Mouse (Mus musculus): ENCODE measurements around the gene Cul5.

DNA sequence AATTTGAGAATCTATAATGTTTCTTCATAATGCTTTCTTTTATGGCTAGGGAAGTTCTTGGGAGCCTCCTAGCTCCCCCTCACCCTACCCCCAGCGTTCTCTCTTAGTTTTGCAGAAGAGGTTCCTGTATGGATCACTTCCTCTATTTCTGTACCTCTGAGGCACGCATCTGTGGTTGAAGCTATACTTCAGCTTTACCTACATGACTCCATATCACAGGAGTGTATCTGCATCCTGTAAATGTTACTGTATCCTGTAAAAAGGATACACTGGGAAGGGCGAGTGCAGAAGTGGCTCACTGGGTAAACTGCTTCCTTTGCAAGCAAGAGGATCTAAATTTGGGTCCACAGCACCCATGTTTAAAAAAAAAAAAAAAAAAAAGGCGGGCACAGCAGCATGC is 30.7 kb upstream of the Cul5 start:
- TF ChIP-seq CTCF (conservative IDR thresholded peaks at IDR 0.05; ENCODE audit: low read length) (no peak), NANOG (IDR thresholded peaks at IDR 0.05; ENCODE audit: borderline replicate concordance, low read length) (no peak)

Data from E14TG2a.4 (cell line).